Mouse (Mus musculus): ENCODE measurements around the gene Rsph6a.

The Rsph6a gene

DNA sequence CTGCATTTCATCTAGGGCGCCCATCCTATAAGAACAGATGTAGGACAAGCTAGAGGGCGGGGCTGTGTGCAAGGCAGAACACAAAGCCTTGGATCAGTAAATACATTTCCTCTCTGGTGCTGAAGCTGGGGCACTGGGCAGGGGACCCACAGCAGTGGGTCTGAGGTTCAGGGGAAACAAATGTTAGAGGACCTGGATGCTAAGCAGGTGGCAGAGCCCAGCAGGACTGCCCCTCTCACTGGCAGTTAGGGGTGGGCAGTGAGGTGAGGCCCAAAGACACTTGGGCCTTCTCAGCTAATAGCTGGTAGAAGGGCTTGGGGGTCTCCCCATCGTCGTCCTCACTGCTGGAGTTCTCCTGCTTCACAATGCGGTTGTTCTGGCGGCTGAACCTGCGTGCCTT is 44.3 kb downstream of the Rsph6a start:
- no peak for DNase-seq (ENCODE audit: low spot score)

DNA sequence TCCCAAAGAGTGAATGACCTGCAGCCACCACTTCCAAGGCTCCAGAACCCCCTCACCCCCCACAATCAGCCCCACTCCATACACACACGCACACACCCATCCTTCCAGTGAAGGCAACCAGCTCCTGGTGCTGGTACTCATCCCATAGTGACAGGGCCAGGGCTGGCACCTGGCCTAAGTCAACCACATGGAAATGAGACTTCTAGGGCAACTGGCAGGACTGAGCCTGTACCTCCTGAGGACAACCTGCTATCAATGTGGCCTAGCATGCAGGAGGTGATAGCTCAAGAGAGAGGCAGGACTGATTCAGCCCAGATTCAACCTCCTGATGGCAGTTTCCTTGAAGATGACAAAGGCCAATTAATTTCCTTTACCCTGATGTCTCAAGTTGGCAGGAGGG is 45.8 kb downstream of the Rsph6a start:
- DNase-seq (ENCODE audit: low spot score) = no peak

DNA sequence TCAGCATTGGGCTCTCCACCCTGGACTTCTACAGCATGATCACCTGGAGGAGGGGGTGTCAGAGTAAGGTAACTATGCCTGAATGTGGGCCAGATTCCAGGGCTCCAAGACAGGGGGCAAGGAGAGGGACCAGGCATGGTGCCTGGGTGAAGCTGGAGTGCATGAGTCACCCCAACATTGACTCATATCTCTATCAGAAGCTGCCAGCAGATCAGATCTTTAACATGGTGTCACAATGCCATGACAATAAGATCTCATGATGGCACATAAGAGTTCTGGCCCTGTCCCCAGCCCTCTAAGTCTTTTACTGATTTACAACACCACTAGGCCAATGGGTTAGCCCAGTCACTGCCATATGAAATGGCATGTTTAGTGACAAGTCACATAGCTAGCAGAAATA is 49.3 kb downstream of the Rsph6a start:
- no peak for DNase-seq (ENCODE audit: low spot score)

DNA sequence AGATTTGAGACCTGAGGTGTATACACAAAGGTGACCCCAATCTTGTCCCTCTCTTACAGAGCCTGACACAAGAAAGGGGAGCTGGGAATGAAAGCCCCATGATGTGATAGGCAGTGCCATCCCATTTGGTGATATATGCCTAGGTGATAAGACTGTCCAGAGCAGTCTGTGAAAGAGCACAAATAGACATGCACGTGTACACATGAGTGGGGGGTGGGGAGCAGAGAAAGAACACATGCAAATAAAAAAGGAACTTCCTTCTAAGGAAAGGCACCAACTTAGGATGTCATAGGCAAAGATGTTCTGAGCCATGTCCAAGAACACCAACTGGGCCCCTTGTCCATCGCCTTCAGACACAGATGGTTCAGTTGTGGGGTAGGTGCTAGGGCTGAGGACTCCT is 50.0 kb downstream of the Rsph6a start:
- DNase-seq (ENCODE audit: low spot score) = no peak

DNA sequence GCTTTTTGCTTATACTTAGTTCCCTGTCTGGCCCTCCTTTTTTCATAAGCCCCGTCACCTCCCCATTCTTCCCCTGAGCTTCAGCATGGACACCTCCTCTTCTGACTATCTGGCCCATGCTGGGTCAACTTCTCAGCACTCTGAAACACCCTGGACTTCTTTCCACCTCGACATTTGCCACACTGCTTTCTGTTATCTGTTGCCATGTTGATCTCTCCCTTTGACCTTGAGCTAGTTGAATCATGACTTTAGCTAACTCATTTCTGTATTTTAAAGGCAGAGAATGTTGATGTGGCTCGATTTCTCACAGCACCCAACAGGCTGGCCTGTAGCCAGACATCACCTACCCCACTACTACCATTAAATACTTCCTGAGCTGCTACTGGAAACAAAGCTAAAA is 52.9 kb downstream of the Rsph6a start:
- DNase-seq (ENCODE audit: low spot score) = no peak

DNA sequence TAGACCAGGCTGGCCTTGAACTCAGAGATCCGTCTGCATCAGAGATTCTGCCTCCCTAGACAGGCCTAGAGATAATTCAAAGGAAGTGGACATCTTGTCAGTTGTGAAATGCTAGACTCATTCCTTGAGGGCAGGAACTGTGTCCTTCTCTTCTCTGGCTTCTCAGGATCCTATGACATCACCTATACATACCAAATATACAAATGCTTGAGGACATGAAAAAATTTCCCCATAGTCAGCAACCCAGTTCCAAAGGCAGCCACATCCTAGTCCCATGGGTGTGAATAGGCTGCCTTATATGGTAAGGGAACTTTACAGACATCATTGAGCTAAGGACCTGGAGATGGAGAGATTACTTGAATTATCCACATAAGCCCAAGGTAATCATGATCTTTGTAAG is 55.1 kb downstream of the Rsph6a start:
- DNase-seq (ENCODE audit: low spot score) = no peak

DNA sequence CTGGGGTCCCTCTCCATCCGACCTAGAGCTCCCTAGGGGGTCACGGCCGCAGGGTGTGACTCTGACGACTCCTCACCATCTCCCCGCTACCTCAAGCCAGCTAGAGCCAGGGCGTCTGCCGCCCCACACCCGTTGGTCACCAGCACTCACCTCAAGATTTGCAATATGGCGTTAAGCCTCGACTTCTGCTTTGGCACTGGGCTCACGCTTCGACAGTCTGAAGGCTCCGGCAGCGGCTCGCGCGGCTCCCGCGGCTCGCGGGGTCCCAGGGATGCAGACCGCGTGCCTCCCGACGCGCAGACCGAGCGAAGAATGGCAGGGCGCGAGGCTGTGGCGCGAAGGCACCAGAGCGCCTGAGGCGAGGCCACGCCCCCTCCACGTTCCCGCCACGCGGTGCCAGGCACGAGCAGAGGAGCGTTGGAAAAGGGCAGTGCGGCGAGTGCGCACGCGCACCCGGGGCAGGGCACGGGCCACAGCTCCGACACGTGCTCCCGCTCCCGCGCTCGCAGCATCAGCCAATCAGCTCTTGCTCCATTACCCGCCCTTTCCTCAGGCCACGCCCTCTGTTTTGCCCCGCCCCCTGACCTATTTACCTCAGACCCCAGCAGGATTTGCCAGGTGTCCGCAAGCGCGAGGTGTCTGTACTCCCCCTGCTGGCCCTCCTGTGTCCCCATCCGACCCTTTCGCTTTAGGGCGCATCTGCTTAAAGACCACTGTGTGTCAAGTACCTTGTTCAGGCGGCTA is 63.7 kb downstream of the Rsph6a start, which contains the start of gene Gm4969:
Gene Gm4969 (minus strand): TSS at position 341 of the 744 bp plus-strand sequence.
- no peak for DNase-seq (ENCODE audit: low spot score)

DNA sequence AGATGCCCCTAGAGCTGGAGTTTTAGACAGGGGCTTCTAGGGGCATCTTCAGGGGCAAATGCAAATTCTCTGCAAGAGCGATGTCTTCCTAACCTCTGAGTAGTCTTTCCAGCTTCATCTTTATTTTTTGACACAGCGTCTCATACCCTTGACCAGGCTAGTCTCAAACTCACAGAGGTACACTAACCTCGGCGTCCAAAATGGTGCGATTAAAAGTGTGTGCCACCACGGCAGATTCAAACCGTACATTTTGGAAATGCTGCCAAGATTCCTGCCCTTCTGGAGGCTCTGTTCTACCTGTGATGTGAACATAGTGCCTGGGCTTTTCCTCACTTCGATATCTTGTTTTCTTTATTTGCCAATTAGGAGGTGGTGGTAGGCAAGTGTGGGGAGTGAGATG is 64.6 kb downstream of the Rsph6a start:
- no peak for DNase-seq (ENCODE audit: low spot score)

DNA sequence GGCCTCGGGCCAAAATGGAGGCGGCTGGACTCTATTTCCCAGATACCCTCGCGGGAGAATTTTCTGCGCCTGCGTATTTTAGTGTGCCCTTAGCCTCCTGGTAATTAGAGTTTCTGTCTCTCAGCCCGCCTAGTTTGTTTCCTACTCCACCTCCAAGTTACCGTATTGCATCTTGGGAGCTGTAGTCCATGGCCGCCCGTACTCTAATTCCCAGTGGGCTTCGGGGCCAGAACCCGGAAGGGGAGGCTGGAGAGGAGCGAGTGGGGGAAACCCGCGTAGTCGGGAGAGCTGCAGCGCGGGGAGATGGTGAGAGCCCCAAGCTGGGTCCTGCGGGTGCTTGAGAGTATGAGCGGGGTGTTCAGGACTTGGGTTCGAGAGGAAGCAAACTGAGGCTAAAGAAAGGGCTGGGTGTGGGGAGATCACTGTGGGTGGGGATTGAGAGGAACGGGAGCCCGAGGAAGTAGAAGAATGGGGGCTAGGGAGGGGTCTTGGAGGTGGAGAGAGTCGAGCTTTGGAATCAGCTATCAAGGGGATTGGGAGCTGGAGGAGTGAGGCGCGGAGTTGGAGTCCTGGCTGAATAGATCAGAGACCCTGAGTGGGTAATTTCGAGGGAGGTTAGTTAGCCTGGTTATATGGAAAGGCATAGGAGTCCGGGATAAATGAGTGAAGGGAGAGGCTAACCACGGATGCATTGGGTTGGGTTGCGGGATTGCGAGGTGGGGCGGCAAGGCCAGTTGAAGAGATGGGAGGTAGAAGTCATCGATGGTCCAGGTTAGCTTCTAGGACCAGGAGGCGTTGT is 65.3 kb downstream of the Rsph6a start, which contains the start of gene Fbxo46:
Gene Fbxo46 (plus strand): TSS at position 229 of the 799 bp plus-strand sequence.
- DNase-seq (ENCODE audit: low spot score) = peak; percentile 73

DNA sequence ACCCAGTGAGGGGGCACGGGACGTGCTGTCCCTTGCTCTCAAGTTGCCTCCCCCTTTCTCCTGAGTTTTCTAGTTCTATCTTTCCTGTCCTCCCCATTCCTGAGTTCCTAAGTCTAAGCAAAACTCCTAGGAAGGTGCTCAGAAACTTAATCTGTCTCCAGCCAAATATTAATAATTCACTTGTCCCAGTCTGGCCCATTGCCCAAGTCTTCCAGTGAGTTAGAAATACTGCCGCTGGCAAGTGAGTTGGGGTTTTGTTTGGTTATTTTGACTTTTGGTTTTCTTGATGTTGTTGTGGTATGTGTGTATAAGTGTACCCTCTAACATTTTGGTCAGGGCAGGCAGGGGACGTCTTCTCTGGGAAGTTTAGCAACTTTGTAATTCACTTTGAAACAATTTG is 67.2 kb downstream of the Rsph6a start:
- DNase-seq (ENCODE audit: low spot score) = no peak

All from ovary, postnatal 10 days (tissue).